Mouse (Mus musculus): ENCODE measurements around the gene Gtf3c1. TPM values are rescaled to one million over a fixed set of nuclear protein-coding genes. Genes with fewer than 3 reads are reported as not detected.

Gene Gtf3c1
- polyA plus RNA-seq, 1 experiment from 2014 or later: 32.4 TPM

DNA sequence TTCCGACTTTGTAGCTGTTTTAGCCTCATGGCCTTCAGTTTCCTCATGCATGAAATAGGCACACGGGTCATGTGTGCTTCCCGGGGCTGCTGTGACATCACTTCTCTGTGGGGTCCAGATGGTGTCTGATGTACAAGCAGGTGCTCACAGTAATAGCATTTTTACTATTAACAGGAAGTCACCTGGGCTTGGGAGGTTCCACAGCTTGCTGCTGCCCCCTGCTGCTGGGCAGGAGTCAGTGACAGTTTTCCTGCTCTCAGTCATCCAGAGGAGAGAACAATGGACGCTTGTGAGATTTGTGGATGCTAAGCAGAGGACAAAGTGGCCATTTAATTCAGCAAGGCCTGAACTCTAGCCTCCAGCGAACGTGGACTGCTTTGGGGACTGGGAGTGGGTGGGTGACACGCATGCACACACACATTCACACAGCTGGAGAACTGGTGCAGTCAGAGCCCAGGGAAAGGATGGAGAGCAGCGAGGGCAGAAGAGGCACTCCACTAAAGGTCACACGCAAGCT is 68.7 kb downstream of the Gtf3c1 start:
- peaks cover 20% of the 10 kb centered on the region for H3K4me1 ChIP-seq
- H3K4me3 ChIP-seq: no peak overlapping the region
- peaks cover 49% of the 10 kb centered on the region for H3K36me3 ChIP-seq
- H3K4me2 ChIP-seq: no peak overlapping the region
- H3K9me3 ChIP-seq: no peaks in the 10 kb centered on the region
- H3K27ac ChIP-seq: peak overlapping the region; percentile 57
- no peak for ATAC-seq (ENCODE audit: insufficient number of reproducible peaks, insufficient read depth, low FRiP score, low TSS enrichment, low read depth)
- WGBS: 38% methylated on average over 9 of the region's 9 CpGs
- no peak overlapping the region for H3K9ac ChIP-seq
- H3K27me3 ChIP-seq: no peaks in the 10 kb centered on the region

DNA sequence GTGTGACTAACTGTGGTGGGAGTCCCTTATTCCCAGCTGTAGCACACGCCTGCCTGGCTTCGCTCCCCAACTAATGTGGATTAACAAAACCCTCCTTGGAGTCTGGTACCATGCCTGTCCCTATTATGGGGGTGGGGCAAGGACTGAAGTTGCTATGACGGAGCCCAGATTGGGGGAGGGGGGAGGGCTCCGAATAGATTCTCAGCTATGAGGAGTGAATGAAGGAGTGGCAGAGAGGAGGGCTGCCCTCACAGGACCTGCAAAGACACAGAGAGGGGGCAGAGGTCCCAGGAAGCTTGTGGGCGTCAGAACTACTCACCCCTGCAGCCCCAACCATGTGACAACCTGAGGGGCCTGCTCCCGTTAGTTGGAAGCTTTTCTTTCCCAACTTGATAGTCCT is 69.2 kb downstream of the Gtf3c1 start:
- Histone ChIP-seq H3K9ac (no peak overlapping the region), H3K36me3 (peaks cover 43% of the 10 kb centered on the region), H3K9me3 (no peaks in the 10 kb centered on the region), H3K27me3 (no peaks in the 10 kb centered on the region), H3K4me3 (no peak overlapping the region), H3K4me2 (no peak overlapping the region), H3K4me1 (peaks cover 20% of the 10 kb centered on the region), H3K27ac (no peak overlapping the region)
- 71% methylated on average over 6 of the region's 6 CpGs for WGBS
- no peak for ATAC-seq (ENCODE audit: insufficient number of reproducible peaks, insufficient read depth, low FRiP score, low TSS enrichment, low read depth)

DNA sequence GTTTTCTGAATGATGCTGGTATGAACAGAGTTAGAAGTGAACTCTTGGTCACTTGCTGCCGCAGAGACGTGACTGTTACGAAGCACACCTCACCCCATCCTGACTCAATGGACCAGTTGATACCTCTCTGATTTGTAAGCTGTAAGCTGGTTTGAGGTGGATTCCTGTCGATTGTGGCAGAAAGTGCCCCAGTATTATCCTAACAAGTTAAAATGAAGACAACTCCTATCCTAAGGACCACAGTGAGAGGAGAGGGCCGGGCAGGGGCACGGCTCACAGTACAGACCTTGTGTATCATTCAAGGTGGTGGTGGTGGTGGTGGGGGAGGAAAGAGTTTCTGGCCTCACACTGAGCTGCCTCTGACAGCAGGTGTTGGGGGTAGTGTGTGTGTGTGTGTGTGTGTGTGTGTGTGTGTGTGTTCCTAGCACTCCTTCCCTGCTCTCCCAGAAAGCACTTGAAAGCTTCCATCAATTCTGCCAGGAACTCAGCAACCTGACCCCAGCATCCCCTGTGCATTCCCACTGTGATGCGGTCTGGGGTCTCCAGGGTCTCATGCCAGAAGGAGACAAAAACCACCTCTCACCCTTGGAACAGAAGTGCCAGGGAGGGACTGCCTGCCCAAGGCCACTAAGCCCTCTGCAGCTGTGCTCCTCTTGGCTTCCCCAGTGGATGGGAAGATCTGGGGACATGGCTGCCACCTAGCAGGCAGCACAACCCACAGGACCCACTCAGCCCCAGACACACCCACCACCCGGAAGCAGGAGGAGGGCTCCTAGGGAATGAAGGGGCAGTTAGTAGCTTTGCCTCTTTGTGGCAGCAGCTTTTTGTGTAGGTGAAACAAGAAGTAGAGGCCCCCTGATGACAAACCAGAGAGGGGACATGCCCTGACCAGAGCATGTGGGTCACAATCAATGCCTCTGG is 70.1 kb downstream of the Gtf3c1 start:
- Histone ChIP-seq H3K9me3 (no peaks in the 10 kb centered on the region), H3K9ac (no peak overlapping the region), H3K4me2 (no peak overlapping the region), H3K4me1 (peaks cover 20% of the 10 kb centered on the region), H3K27ac (no peak overlapping the region), H3K36me3 (peaks cover 34% of the 10 kb centered on the region), H3K4me3 (no peak overlapping the region), H3K27me3 (no peaks in the 10 kb centered on the region)
- 86% methylated on average over 8 of the region's 8 CpGs for WGBS
- ATAC-seq (ENCODE audit: insufficient number of reproducible peaks, insufficient read depth, low FRiP score, low TSS enrichment, low read depth): no peak

DNA sequence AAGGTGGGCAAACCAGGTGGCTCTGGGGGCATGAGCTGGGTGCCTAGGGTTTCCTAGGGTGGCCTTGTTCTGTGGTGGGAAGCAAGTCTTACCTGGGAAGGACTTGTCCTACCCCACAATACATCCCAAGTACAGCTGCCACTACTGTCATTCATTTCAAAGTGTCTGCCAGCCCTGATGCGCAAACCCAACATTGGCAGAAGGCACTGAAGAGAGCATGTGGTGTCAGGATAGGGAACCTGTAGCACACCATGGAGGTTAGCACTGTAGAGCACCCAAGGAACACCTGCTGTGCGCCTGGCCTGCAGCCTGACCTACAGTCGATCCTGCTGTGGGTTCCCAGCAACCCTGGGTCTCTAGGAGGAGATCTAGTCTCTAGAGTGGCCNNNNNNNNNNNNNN is 76.6 kb downstream of the Gtf3c1 start:
- Histone ChIP-seq H3K27ac (no peak overlapping the region), H3K4me2 (no peak overlapping the region), H3K9ac (no peak overlapping the region), H3K27me3 (no peaks in the 10 kb centered on the region), H3K4me1 (peaks cover 16% of the 10 kb centered on the region), H3K36me3 (no peaks in the 10 kb centered on the region), H3K4me3 (no peak overlapping the region), H3K9me3 (no peaks in the 10 kb centered on the region)
- ATAC-seq (ENCODE audit: insufficient number of reproducible peaks, insufficient read depth, low FRiP score, low TSS enrichment, low read depth): no peak
- 78% methylated on average over 3 of the region's 3 CpGs for WGBS

DNA sequence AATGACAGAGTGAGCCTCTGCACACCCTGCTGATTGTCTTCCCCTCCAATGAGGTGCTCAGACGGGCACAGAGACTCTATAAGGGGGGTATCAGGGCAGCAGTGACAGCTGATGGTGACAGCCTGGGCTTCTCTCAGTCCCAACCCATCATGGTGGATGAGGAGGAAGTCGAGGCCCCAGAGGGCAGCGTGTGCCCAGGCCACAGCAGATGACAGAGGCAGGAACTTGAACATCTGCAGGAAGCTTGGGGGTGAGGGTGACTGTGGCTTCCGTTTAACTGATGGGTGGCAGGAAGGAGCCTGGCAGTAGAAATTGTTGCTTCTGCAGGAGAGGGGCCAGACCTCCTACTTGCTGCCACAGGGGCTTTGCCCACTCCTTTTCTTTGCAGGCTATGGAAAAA is 77.3 kb downstream of the Gtf3c1 start:
- H3K4me3 ChIP-seq: no peak overlapping the region
- H3K27me3 ChIP-seq: no peaks in the 10 kb centered on the region
- no peaks in the 10 kb centered on the region for H3K36me3 ChIP-seq
- no peak overlapping the region for H3K9ac ChIP-seq
- no peak overlapping the region for H3K27ac ChIP-seq
- H3K4me1 ChIP-seq: peaks cover 9% of the 10 kb centered on the region; the same call in 1 of the 2 replicates
- 56% methylated on average over 4 of the region's 4 CpGs for WGBS
- no peak overlapping the region for H3K4me2 ChIP-seq
- no peak for ATAC-seq (ENCODE audit: insufficient number of reproducible peaks, insufficient read depth, low FRiP score, low TSS enrichment, low read depth)
- H3K9me3 ChIP-seq: no peaks in the 10 kb centered on the region

DNA sequence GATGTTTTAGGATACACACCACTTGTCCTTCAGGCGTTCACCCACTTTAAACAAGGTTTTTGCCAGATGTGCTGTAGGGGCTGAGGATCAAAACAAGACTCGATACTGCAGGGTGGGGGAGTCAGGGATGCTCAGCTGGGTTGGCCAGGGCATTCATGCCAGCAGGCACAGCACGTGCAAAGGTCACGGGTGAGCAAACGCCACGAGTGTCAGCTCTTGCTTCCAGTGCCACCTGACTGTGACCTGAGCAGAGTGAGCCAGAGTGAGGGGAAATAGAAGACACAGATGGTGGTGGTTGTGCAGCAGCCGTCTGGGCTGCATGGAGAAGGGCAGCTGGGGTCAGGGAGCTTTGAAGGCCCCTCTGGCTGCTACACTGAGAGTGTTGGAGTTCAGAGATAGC is 81.8 kb downstream of the Gtf3c1 start:
- Histone ChIP-seq H3K9me3 (no peaks in the 10 kb centered on the region), H3K27me3 (no peaks in the 10 kb centered on the region), H3K4me1 (no peaks in the 10 kb centered on the region; the same call in 1 of the 2 replicates), H3K9ac (no peak overlapping the region), H3K4me2 (no peak overlapping the region), H3K36me3 (no peaks in the 10 kb centered on the region), H3K4me3 (no peak overlapping the region), H3K27ac (no peak overlapping the region)
- no peak for ATAC-seq (ENCODE audit: insufficient number of reproducible peaks, insufficient read depth, low FRiP score, low TSS enrichment, low read depth)
- 44% methylated on average over 7 of the region's 7 CpGs for WGBS

DNA sequence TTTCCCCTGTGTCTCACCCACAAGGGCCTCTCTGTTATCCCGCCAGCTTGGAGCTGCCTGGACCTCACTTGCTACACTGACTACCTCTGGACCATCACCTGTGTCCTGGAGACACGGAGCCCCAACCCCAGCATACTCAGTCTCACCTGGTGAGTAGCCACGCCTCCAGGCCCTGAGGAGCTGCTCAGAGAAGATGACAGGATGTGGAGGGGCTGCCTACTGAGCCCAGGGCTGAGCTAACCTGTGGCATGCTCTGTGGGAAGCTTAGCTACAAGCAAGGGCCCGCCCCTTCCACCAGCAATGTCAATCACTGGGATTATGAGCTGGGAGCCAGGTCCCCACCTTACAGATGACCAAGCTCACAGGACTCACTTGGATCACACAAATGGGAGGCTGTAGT is 82.4 kb downstream of the Gtf3c1 start:
- no peak overlapping the region for H3K4me3 ChIP-seq
- H3K27me3 ChIP-seq: no peaks in the 10 kb centered on the region
- H3K4me2 ChIP-seq: no peak overlapping the region
- no peaks in the 10 kb centered on the region; the same call in 1 of the 2 replicates for H3K4me1 ChIP-seq
- WGBS: 66% methylated on average over 4 of the region's 4 CpGs
- H3K9me3 ChIP-seq: no peaks in the 10 kb centered on the region
- no peak overlapping the region for H3K27ac ChIP-seq
- ATAC-seq (ENCODE audit: insufficient number of reproducible peaks, insufficient read depth, low FRiP score, low TSS enrichment, low read depth): no peak
- no peaks in the 10 kb centered on the region for H3K36me3 ChIP-seq
- no peak overlapping the region for H3K9ac ChIP-seq

DNA sequence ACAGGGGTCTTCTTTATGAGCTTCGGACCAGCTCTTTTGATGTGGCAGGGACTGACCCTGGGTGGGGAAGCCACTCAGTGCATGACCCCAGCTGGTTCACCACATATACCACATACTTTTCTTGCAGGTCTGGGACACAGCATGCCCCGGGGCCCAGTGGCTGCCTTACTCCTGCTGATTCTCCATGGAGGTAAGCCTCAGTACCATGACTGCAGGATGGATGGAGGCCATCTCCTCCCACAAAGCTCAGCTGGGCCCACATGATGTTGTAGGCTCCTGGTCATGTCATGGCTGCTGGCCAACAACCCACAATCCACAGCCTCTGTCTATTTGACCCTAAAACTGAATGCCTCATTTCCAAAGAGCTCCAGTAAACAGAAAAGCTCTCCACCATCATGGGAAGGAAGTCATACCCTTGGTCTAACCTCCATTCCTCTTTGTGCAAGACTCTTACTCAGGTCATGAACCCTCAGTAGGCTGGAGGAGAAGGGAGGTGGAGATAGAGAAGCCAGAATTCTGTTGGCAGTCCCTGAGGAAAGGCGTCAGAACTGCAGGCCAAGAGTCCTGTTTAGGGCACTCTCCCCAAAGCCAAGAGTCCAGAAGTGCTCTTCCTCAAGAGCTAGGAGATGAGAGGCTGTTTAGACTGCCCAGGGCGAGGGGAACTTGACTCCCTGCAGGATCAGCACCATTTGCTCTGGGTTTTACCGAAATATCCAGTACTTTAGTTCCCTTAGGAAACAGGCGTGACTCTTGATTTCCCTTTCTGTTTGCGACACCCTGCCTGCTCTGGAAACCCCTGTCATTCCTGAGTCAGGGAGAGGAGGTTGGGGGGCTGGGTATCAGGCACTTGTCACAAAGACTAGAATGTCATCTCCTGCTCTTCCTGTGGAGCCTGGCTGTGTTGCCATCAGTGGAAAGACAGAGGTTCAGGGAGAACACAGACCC is 84.6 kb downstream of the Gtf3c1 start:
- H3K27ac ChIP-seq: no peak overlapping the region
- no peaks in the 10 kb centered on the region; the same call in 1 of the 2 replicates for H3K4me1 ChIP-seq
- WGBS: 65% methylated on average over 7 of the region's 7 CpGs
- ATAC-seq (ENCODE audit: insufficient number of reproducible peaks, insufficient read depth, low FRiP score, low TSS enrichment, low read depth): no peak; the same call in 1 of the 2 replicates
- H3K9ac ChIP-seq: no peak overlapping the region
- no peak overlapping the region for H3K4me3 ChIP-seq
- H3K9me3 ChIP-seq: no peaks in the 10 kb centered on the region
- no peaks in the 10 kb centered on the region for H3K36me3 ChIP-seq
- H3K4me2 ChIP-seq: no peak overlapping the region
- H3K27me3 ChIP-seq: no peaks in the 10 kb centered on the region

DNA sequence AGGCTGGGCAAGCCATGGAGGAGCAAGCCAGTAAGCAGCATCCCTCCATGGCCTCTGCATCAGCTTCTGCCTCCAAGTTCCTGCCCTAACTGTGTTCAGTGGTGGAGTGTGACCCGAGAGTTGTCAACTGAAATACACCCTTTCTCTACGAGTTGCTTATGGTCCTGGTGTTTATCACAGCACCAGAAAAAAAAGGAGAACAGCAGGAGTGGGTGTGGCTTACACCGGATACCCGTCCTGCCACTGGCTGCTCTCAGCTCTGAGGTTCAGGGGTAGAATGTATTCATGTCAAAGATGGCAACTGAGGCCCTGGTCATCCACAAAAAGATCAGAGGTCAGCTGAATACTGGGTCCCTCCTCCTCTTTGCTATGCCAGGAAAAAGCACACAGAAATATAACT is 87.5 kb downstream of the Gtf3c1 start:
- no peaks in the 10 kb centered on the region; the same call in 1 of the 2 replicates for H3K4me1 ChIP-seq
- no peaks in the 10 kb centered on the region for H3K36me3 ChIP-seq
- WGBS: 73% methylated on average over 4 of the region's 4 CpGs
- H3K27me3 ChIP-seq: no peaks in the 10 kb centered on the region
- H3K4me2 ChIP-seq: no peak overlapping the region
- ATAC-seq (ENCODE audit: insufficient number of reproducible peaks, insufficient read depth, low FRiP score, low TSS enrichment, low read depth): no peak
- H3K9me3 ChIP-seq: no peaks in the 10 kb centered on the region
- H3K27ac ChIP-seq: no peak overlapping the region
- H3K9ac ChIP-seq: no peak overlapping the region
- H3K4me3 ChIP-seq: no peak overlapping the region

DNA sequence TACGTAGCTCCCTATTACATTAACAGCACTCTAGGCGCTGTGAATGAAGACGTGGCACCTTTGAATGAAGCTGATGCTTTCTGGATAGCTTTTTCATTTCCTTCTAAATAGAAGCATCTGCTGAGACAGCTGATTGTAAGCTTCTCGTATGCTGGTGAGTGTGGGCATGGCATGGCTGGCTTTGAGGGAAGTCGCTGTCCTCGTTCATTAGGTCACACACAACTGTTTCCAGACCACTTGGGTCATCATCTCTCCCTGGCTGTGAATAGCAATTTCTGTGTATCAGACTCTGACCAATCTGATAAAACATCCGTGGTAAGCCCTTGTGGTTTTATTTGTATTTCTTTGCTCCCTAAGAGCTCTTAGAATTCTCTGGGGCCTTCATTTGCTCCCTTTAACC is 89.6 kb downstream of the Gtf3c1 start:
- no peak for ATAC-seq (ENCODE audit: insufficient number of reproducible peaks, insufficient read depth, low FRiP score, low TSS enrichment, low read depth)
- no peaks in the 10 kb centered on the region for H3K9me3 ChIP-seq
- H3K4me2 ChIP-seq: no peak overlapping the region
- H3K36me3 ChIP-seq: no peaks in the 10 kb centered on the region
- no peaks in the 10 kb centered on the region; the same call in 1 of the 2 replicates for H3K4me1 ChIP-seq
- no peak overlapping the region for H3K9ac ChIP-seq
- H3K27ac ChIP-seq: no peak overlapping the region
- no peaks in the 10 kb centered on the region for H3K27me3 ChIP-seq
- WGBS: 68% methylated on average over 7 of the region's 7 CpGs
- no peak overlapping the region for H3K4me3 ChIP-seq

DNA sequence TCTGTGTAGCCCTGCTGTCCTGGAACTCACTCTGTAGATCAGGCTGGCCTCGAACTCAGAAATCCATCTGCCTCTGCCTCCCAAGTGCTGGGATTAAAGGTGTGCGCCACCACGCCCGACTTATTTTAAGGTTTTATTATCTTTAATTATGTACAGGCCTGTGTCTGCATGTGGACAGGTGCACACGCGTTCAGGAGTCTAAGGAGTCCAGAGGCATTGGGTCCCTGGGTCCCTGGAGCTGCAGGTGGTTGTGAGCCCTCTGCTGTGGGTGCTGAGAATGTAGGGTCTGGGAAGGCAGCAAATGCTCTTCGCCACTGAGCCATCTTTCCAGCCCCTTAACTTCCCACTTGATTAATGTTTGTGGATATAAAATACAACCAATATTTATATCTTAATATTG is 92.1 kb downstream of the Gtf3c1 start:
- Histone ChIP-seq H3K27ac (no peak overlapping the region), H3K27me3 (no peaks in the 10 kb centered on the region), H3K36me3 (no peaks in the 10 kb centered on the region), H3K9me3 (no peaks in the 10 kb centered on the region), H3K9ac (no peak overlapping the region), H3K4me3 (no peak overlapping the region), H3K4me2 (no peak overlapping the region), H3K4me1 (no peaks in the 10 kb centered on the region)
- no peak for ATAC-seq (ENCODE audit: insufficient number of reproducible peaks, insufficient read depth, low FRiP score, low TSS enrichment, low read depth)
- 89% methylated on average over 7 of the region's 7 CpGs for WGBS

Data from embryonic facial prominence, embryonic 13.5 days (tissue).